Comparison of ENCODE assay signal across 15 mouse cellular contexts in genomic region chr2:126415981-126416380, GRCm38 (mm10).
"Had no signal": no experiment of that assay in that cellular context is flagged by ENCODE, and none has a peak within 500 bp of the region (broad histone marks: within the 10 kb centered on the region; RNA-seq: fewer than 3 reads in every experiment).

No protein-coding gene starts in this region.

- H3K9ac ChIP-seq: lung, embryonic 15.5 days; midbrain, embryonic 13.5 days; midbrain, embryonic 15.5 days; neural tube, embryonic 12.5 days had no signal

- H3K36me3 ChIP-seq: lung, embryonic 15.5 days; midbrain, embryonic 13.5 days; midbrain, embryonic 15.5 days; neural tube, embryonic 12.5 days had no signal

- H3K27ac ChIP-seq: lung, embryonic 15.5 days; macrophage; midbrain, embryonic 13.5 days; midbrain, embryonic 15.5 days; neural tube, embryonic 12.5 days had no signal

- H3K27me3 ChIP-seq: lung, embryonic 15.5 days; megakaryocyte, embryonic 14.5 days; midbrain, embryonic 13.5 days; midbrain, embryonic 15.5 days; neural tube, embryonic 12.5 days had no signal

- H3K4me3 ChIP-seq: lung, embryonic 15.5 days; megakaryocyte, embryonic 14.5 days; midbrain, embryonic 13.5 days; midbrain, embryonic 15.5 days; neural tube, embryonic 12.5 days had no signal

- H3K4me2 ChIP-seq: lung, embryonic 15.5 days; midbrain, embryonic 11.5 days; midbrain, embryonic 13.5 days; midbrain, embryonic 15.5 days; neural tube, embryonic 12.5 days had no signal

- H3K4me1 ChIP-seq: lung, embryonic 15.5 days; midbrain, embryonic 13.5 days; midbrain, embryonic 15.5 days; neural tube, embryonic 12.5 days had no signal

- ATAC-seq: lung, postnatal 0 days; midbrain, embryonic 13.5 days; midbrain, embryonic 15.5 days had no signal

- H3K9me3 ChIP-seq: lung, embryonic 15.5 days; megakaryocyte, embryonic 14.5 days; midbrain, embryonic 13.5 days; midbrain, embryonic 15.5 days; neural tube, embryonic 12.5 days had no signal

- DNase-seq: lung, adult 2 months; lung, postnatal 14 days; lung, postnatal 36 days; right cerebral cortex, postnatal 14 days; thymus, adult 18-20 months; thymus, postnatal 14 days; thymus, postnatal 36 days had no signal
